Mouse (Mus musculus) neural tube, embryonic 14.5 days (tissue): ENCODE measurements at regions not wholly inside any gene's neighbourhood (a gene's known extent, or its start where the extent isn't known, plus 50 kb on each side); places are given as distances from the start of the nearest gene placed in this dataset.

Source experiments
- ATAC-seq: fragments of 200-750 bp; cut with Nextera tagmentation; 2 replicates; pipeline ENCODE4 v1.8.0; 2017; ENCODE audit warnings: low read depth, mild to moderate bottlenecking, moderate TSS enrichment, moderate library complexity
- H3K27ac ChIP-seq: fragments of 300-500 bp; sonication (generic); 2 replicates; pipeline ENCODE4 v1.5.1; 2014; ENCODE audit warnings: low read depth, mild to moderate bottlenecking, control low read depth, low read length, moderate library complexity, mixed read lengths
- H3K27me3 ChIP-seq: fragments of 300-500 bp; sonication (generic); 2 replicates; pipeline ENCODE4 v1.6.1; 2014; ENCODE audit warnings: low read length; ENCODE audit not compliant: control insufficient read depth, insufficient read depth
- H3K36me3 ChIP-seq: fragments of 300-500 bp; sonication (generic); 2 replicates; pipeline ENCODE4 v1.6.1; 2014; ENCODE audit warnings: low read length, mixed read lengths; ENCODE audit not compliant: control insufficient read depth, insufficient read depth
- H3K4me1 ChIP-seq: fragments of 300-500 bp; sonication (generic); 2 replicates; pipeline ENCODE4 v1.6.1; 2014; ENCODE audit warnings: low read length; ENCODE audit not compliant: control insufficient read depth, insufficient read depth
- H3K4me2 ChIP-seq: fragments of 300-500 bp; sonication (generic); 2 replicates; pipeline ENCODE4 v1.6.1; 2014; ENCODE audit warnings: mild to moderate bottlenecking, low read depth, low read length, control low read depth
- H3K4me3 ChIP-seq: fragments of 300-500 bp; sonication (generic); 2 replicates; pipeline ENCODE4 v1.5.1; 2014; ENCODE audit warnings: low read depth, low read length, control low read depth, mixed read lengths
- H3K9ac ChIP-seq: fragments of 300-500 bp; sonication (generic); replicated peaks from 2 replicates; pipeline ENCODE4 v1.6.1; 2014; ENCODE audit warnings: low read depth, mild to moderate bottlenecking, control low read depth, low read length, mixed read lengths
- H3K9me3 ChIP-seq: fragments of 300-500 bp; sonication (generic); 2 replicates; pipeline ENCODE4 v1.6.1; 2016; ENCODE audit warnings: low read length; ENCODE audit not compliant: control insufficient read depth
- WGBS: fragments of 180-500 bp; shearing (Covaris S2); extraction: QIAGEN DNeasy Blood & Tissue Kit; methylation state at CpG from one replicate; pipeline ENCODE4 v1.1.7; 2014; 5-methylcytosine and 5-hydroxymethylcytosine counted together

GRCm38 (mm10) chr5:111506821-111507220, 89.7 kb downstream of the Mn1 start:
- no peak for ATAC-seq
- peaks cover 3% of the 10 kb centered on the region; the same call in 1 of the 2 replicates for H3K4me1 ChIP-seq
- H3K9ac ChIP-seq: no peak overlapping the region
- no peak overlapping the region for H3K4me2 ChIP-seq
- H3K9me3 ChIP-seq: no peaks in the 10 kb centered on the region
- no peak overlapping the region for H3K27ac ChIP-seq
- no peak overlapping the region for H3K4me3 ChIP-seq
- no peaks in the 10 kb centered on the region for H3K27me3 ChIP-seq
- H3K36me3 ChIP-seq: no peaks in the 10 kb centered on the region
- WGBS: 58% methylated on average over 6 of the region's 6 CpGs

- 94% methylated on average over 2 of the region's 2 CpGs for WGBS
- Histone ChIP-seq H3K27me3 (no peaks in the 10 kb centered on the region), H3K4me3 (no peak overlapping the region), H3K4me2 (no peak overlapping the region), H3K36me3 (no peaks in the 10 kb centered on the region), H3K9ac (no peak overlapping the region), H3K9me3 (no peaks in the 10 kb centered on the region), H3K27ac (no peak overlapping the region), H3K4me1 (peaks cover 8% of the 10 kb centered on the region)
- ATAC-seq: no peak
These were observed 90.2 kb downstream of the Mn1 start for GRCm38 (mm10) chr5:111507332-111507731.

GRCm38 (mm10) chr5:111509014-111509561, 91.9 kb downstream of the Mn1 start:
- 1% methylated on average over 21 of the region's 21 CpGs for WGBS
- H3K4me1 ChIP-seq: peaks cover 9% of the 10 kb centered on the region
- ATAC-seq: no peak; the same call in 1 of the 2 replicates

GRCm38 (mm10) chr5:111509575-111510057, 92.5 kb downstream of the Mn1 start:
- no peaks in the 10 kb centered on the region for H3K27me3 ChIP-seq
- H3K4me3 ChIP-seq: no peak overlapping the region
- H3K36me3 ChIP-seq: no peaks in the 10 kb centered on the region
- peaks cover 9% of the 10 kb centered on the region for H3K4me1 ChIP-seq
- no peak overlapping the region for H3K9ac ChIP-seq
- H3K27ac ChIP-seq: no peak overlapping the region
- 9% methylated on average over 9 of the region's 9 CpGs for WGBS
- ATAC-seq: no peak
- H3K4me2 ChIP-seq: no peak overlapping the region
- H3K9me3 ChIP-seq: no peaks in the 10 kb centered on the region

More at GRCm38 (mm10) chr5:111509014-111509561, 91.9 kb downstream of the Mn1 start:
- Histone ChIP-seq H3K27me3 (no peaks in the 10 kb centered on the region), H3K27ac (no peak overlapping the region), H3K36me3 (no peaks in the 10 kb centered on the region), H3K9ac (no peak overlapping the region), H3K4me2 (no peak overlapping the region), H3K4me3 (no peak overlapping the region), H3K9me3 (no peaks in the 10 kb centered on the region)

- H3K9me3 ChIP-seq: no peaks in the 10 kb centered on the region
- no peaks in the 10 kb centered on the region for H3K27me3 ChIP-seq
- H3K27ac ChIP-seq: no peak overlapping the region
- peaks cover 9% of the 10 kb centered on the region for H3K4me1 ChIP-seq
- H3K36me3 ChIP-seq: no peaks in the 10 kb centered on the region
- WGBS: 80% methylated on average over 5 of the region's 5 CpGs
- ATAC-seq: no peak
- no peak overlapping the region for H3K9ac ChIP-seq
- no peak overlapping the region for H3K4me3 ChIP-seq
- no peak overlapping the region for H3K4me2 ChIP-seq
These were observed 93.2 kb downstream of the Mn1 start for GRCm38 (mm10) chr5:111510183-111510878.

GRCm38 (mm10) chr5:111510879-111511231, 93.7 kb downstream of the Mn1 start:
- Histone ChIP-seq H3K9ac (no peak overlapping the region), H3K9me3 (no peaks in the 10 kb centered on the region), H3K27me3 (no peaks in the 10 kb centered on the region), H3K27ac (no peak overlapping the region), H3K4me1 (peaks cover 9% of the 10 kb centered on the region), H3K36me3 (no peaks in the 10 kb centered on the region), H3K4me3 (no peak overlapping the region), H3K4me2 (no peak overlapping the region)
- ATAC-seq: no peak
- 61% methylated on average over 6 of the region's 6 CpGs for WGBS

- Histone ChIP-seq H3K9me3 (no peaks in the 10 kb centered on the region), H3K27ac (no peak overlapping the region), H3K4me3 (no peak overlapping the region), H3K4me1 (peaks cover 9% of the 10 kb centered on the region), H3K9ac (no peak overlapping the region), H3K4me2 (no peak overlapping the region), H3K27me3 (no peaks in the 10 kb centered on the region), H3K36me3 (no peaks in the 10 kb centered on the region)
- 0 out of 2 replicates have a peak, but pooled peaks have one; percentile 29 for ATAC-seq
- WGBS: 8% methylated on average over 10 of the region's 10 CpGs
These were observed 94.8 kb downstream of the Mn1 start for GRCm38 (mm10) chr5:111511982-111512381.

GRCm38 (mm10) chr5:111513976-111514375, 96.8 kb downstream of the Mn1 start:
- Histone ChIP-seq H3K9me3 (no peaks in the 10 kb centered on the region), H3K4me1 (peaks cover 11% of the 10 kb centered on the region), H3K36me3 (no peaks in the 10 kb centered on the region), H3K27me3 (no peaks in the 10 kb centered on the region), H3K27ac (no peak overlapping the region), H3K4me2 (no peak overlapping the region), H3K4me3 (no peak overlapping the region), H3K9ac (no peak overlapping the region)
- no peak for ATAC-seq
- WGBS: 81% methylated on average over 6 of the region's 6 CpGs

- H3K4me3 ChIP-seq: no peak overlapping the region
- peak; percentile 47; the same call in 1 of the 2 replicates for ATAC-seq
- no peaks in the 10 kb centered on the region for H3K27me3 ChIP-seq
- H3K4me1 ChIP-seq: peaks cover 12% of the 10 kb centered on the region
- no peak overlapping the region for H3K4me2 ChIP-seq
- H3K9ac ChIP-seq: no peak overlapping the region
- peak overlapping the region; percentile 69 for H3K27ac ChIP-seq
- H3K36me3 ChIP-seq: no peaks in the 10 kb centered on the region
- WGBS: 45% methylated on average over 3 of the region's 3 CpGs
- H3K9me3 ChIP-seq: no peaks in the 10 kb centered on the region
These were observed 101.9 kb downstream of the Mn1 start for GRCm38 (mm10) chr5:111519059-111519458.
